Mouse (Mus musculus): ENCODE measurements around the gene Map4k4.

GRCm38 (mm10) chr1:39937609-39938008 is 36.9 kb downstream of the Map4k4 start:
- no peak for TF ChIP-seq POLR2A (IDR thresholded peaks at IDR 0.05; ENCODE audit: borderline replicate concordance, extremely low read depth, low read depth, low read length)
- no peak for TF ChIP-seq CTCF (IDR thresholded peaks at IDR 0.05; ENCODE audit: insufficient read depth, low read length)

Data from lung, adult 2 months (tissue).